Mouse (Mus musculus) skeletal muscle tissue, postnatal 0 days (tissue): Measurements from ENCODE around the gene Six3. TPM values are rescaled to one million over a fixed set of nuclear protein-coding genes. Genes with fewer than 3 reads are reported as not detected.

Experiments
- polyA plus RNA-seq: library from polyadenylated mRNA; unstranded; fragments of >200 nt; fragmentation: Nextera tagmentation; extraction: Ambion mirVana; gene quantifications from 2 replicates; pipeline ENCODE4 v1.2.1, GENCODE M21; 2015

The Six3 gene
- not detected in 2 replicates for polyA plus RNA-seq

GRCm38 (mm10) chr17:85613266-85613860 lies at the start of gene Six3:
Gene Six3 (plus strand): TSS chr17:85613608.

Other genes starting within 250 kb of the Six3 start
- 0.38 and 0.60 TPM in 2 replicates for gene Six2, start 74.7 kb downstream of the Six3 start, polyA plus RNA-seq